Mouse (Mus musculus): ENCODE measurements around the gene Cryba4.

The Cryba4 gene

GRCm38 (mm10) chr5:112237866-112238570 lies 14.3 kb downstream of the Cryba4 start:
- DNase-seq (ENCODE audit: low read depth, low spot score) = no peak

GRCm38 (mm10) chr5:112237439-112237838 lies 14.9 kb downstream of the Cryba4 start:
- DNase-seq (ENCODE audit: low read depth, low spot score) = no peak

GRCm38 (mm10) chr5:112236631-112237030 lies 15.7 kb downstream of the Cryba4 start:
- DNase-seq (ENCODE audit: low read depth, low spot score) = no peak

- DNase-seq (ENCODE audit: low read depth, low spot score) = no peak
Measured at GRCm38 (mm10) chr5:112235806-112236205, 16.5 kb downstream of the Cryba4 start.

GRCm38 (mm10) chr5:112228240-112229076 lies 23.9 kb downstream of the Cryba4 start:
- no peak for DNase-seq (ENCODE audit: low read depth, low spot score)

GRCm38 (mm10) chr5:112227898-112228239 lies 24.4 kb downstream of the Cryba4 start:
- DNase-seq (ENCODE audit: low read depth, low spot score) = no peak

GRCm38 (mm10) chr5:112227354-112227753 lies 25.0 kb downstream of the Cryba4 start:
- no peak for DNase-seq (ENCODE audit: low read depth, low spot score)

- no peak for DNase-seq (ENCODE audit: low read depth, low spot score)
Measured at GRCm38 (mm10) chr5:112225591-112225990, 26.7 kb downstream of the Cryba4 start.

GRCm38 (mm10) chr5:112220203-112220602 lies 32.1 kb downstream of the Cryba4 start:
- DNase-seq (ENCODE audit: low read depth, low spot score) = no peak

- no peak for DNase-seq (ENCODE audit: low read depth, low spot score)
Measured at GRCm38 (mm10) chr5:112219398-112219797, 32.9 kb downstream of the Cryba4 start.

- DNase-seq (ENCODE audit: low read depth, low spot score) = no peak
Measured at GRCm38 (mm10) chr5:112218679-112219078, 33.6 kb downstream of the Cryba4 start.

GRCm38 (mm10) chr5:112217031-112217430 lies 35.3 kb downstream of the Cryba4 start:
- no peak for DNase-seq (ENCODE audit: low read depth, low spot score)

- DNase-seq (ENCODE audit: low read depth, low spot score) = no peak
Measured at GRCm38 (mm10) chr5:112216335-112216734, 36.0 kb downstream of the Cryba4 start.

- no peak for DNase-seq (ENCODE audit: low read depth, low spot score)
Measured at GRCm38 (mm10) chr5:112215801-112216251, 36.5 kb downstream of the Cryba4 start.

GRCm38 (mm10) chr5:112215291-112215751 lies 37.0 kb downstream of the Cryba4 start:
- DNase-seq (ENCODE audit: low read depth, low spot score) = no peak

- DNase-seq (ENCODE audit: low read depth, low spot score) = no peak
Measured at GRCm38 (mm10) chr5:112214419-112214818, 37.9 kb downstream of the Cryba4 start.

- DNase-seq (ENCODE audit: low read depth, low spot score) = no peak
Measured at GRCm38 (mm10) chr5:112213331-112214240, 38.7 kb downstream of the Cryba4 start.

- DNase-seq (ENCODE audit: low read depth, low spot score) = no peak
Measured at GRCm38 (mm10) chr5:112212711-112213264, 39.5 kb downstream of the Cryba4 start.

GRCm38 (mm10) chr5:112211911-112212310 lies 40.4 kb downstream of the Cryba4 start:
- no peak for DNase-seq (ENCODE audit: low read depth, low spot score)

- DNase-seq (ENCODE audit: low read depth, low spot score) = peak; percentile 38
Measured at GRCm38 (mm10) chr5:112210104-112210503, 42.2 kb downstream of the Cryba4 start.

- DNase-seq (ENCODE audit: low read depth, low spot score) = no peak
Measured at GRCm38 (mm10) chr5:112208321-112208720, 44.0 kb downstream of the Cryba4 start.
